Mouse (Mus musculus) CH12.LX (cell line): ENCODE measurements around the gene Gnptab. TPM values are rescaled to one million over a fixed set of nuclear protein-coding genes. Genes with fewer than 3 reads are reported as not detected.

ENCODE experiments used
- DNase-seq: peaks from one replicate; pipeline ENCODE4 v3.0.0-alpha.2; 2013; ENCODE audit errors: extremely low read depth
- H3K27ac ChIP-seq: 2 replicates; pipeline ENCODE4 v1.5.1; 2012; ENCODE audit warnings: low read depth, mild to moderate bottlenecking, control low read depth, moderate library complexity; ENCODE audit not compliant: insufficient read depth
- H3K27me3 ChIP-seq: replicated peaks from 2 replicates; pipeline ENCODE3; 2012; ENCODE audit warnings: inconsistent platforms
- H3K36me3 ChIP-seq, 2 experiments: replicated peaks in 1 of 2; 2 replicates each; pipeline versions ENCODE3 to v1.6.1; 2012; ENCODE audit warnings: inconsistent platforms in 1 of 2, low read length in 1 of 2, mild to moderate bottlenecking in 1 of 2, mixed read lengths in 1 of 2, moderate library complexity in 1 of 2; ENCODE audit not compliant: control insufficient read depth in 1 of 2, insufficient read depth in 1 of 2
- H3K4me1 ChIP-seq, 2 experiments: 2 replicates each; pipeline ENCODE4 v1.6.1; 2012; ENCODE audit warnings: inconsistent platforms in 1 of 2, moderate library complexity in 1 of 2; ENCODE audit not compliant: insufficient read depth in 2 of 2, control insufficient read depth in 1 of 2
- H3K4me2 ChIP-seq: 2 replicates; pipeline ENCODE4 v1.6.1; 2012; ENCODE audit warnings: low read depth, mild to moderate bottlenecking, control low read depth; ENCODE audit not compliant: poor library complexity, insufficient read depth, severe bottlenecking
- H3K4me3 ChIP-seq, 3 experiments: fragments of 150-350 bp in 1 of 3; sonication (generic) in 1 of 3; replicated peaks in 1 of 3; 2 replicates each; pipeline versions ENCODE3 to v1.5.1; 2011 to 2012; ENCODE audit warnings: low read depth in 2 of 3, low read length in 2 of 3, mild to moderate bottlenecking in 2 of 3, moderate library complexity in 2 of 3, control low read depth in 1 of 3, improper control_type of control experiment in 1 of 3, inconsistent platforms in 1 of 3, mixed read lengths in 1 of 3; ENCODE audit not compliant: poor library complexity in 1 of 3
- H3K79me2 ChIP-seq: replicated peaks from 2 replicates; pipeline ENCODE4 v1.6.1; 2012; ENCODE audit warnings: mild to moderate bottlenecking, moderate library complexity; ENCODE audit not compliant: control insufficient read depth, poor library complexity, insufficient read depth, severe bottlenecking; ENCODE audit errors: extremely low read depth
- H3K9ac ChIP-seq: 2 replicates; pipeline ENCODE4 v1.6.1; 2012; ENCODE audit warnings: low read depth, mild to moderate bottlenecking, control low read depth, moderate library complexity; ENCODE audit not compliant: insufficient read depth
- H3K9me3 ChIP-seq: replicated peaks from 2 replicates; pipeline ENCODE3; 2012; ENCODE audit warnings: low read length, inconsistent platforms, mixed read lengths
- BHLHE40 ChIP-seq: IDR thresholded peaks from 2 replicates; pipeline ENCODE4 v1.6.1; 2011; ENCODE audit warnings: mild to moderate bottlenecking, low read depth, low read length, improper control_type of control experiment
- CHD1 ChIP-seq: IDR thresholded peaks from 2 replicates; pipeline ENCODE4 v1.6.1; 2012; ENCODE audit warnings: low read depth, low read length, improper control_type of control experiment, inconsistent platforms
- CHD2 ChIP-seq: IDR thresholded peaks from 2 replicates; pipeline ENCODE4 v1.6.1; 2011; ENCODE audit warnings: low read length, improper control_type of control experiment
- CTCF ChIP-seq, 2 experiments: IDR thresholded peaks in 1 of 2; conservative IDR thresholded peaks in 1 of 2; 2 replicates each; pipeline ENCODE4 v1.5.1; 2011 to 2012; ENCODE audit warnings: low read depth in 2 of 2, low read length in 2 of 2, improper control_type of control experiment in 1 of 2, inconsistent platforms in 1 of 2, mild to moderate bottlenecking in 1 of 2, moderate library complexity in 1 of 2
- E2F4 ChIP-seq: IDR thresholded peaks from 2 replicates; pipeline ENCODE4 v1.6.1; 2011; ENCODE audit warnings: low read depth, low read length, improper control_type of control experiment; ENCODE audit not compliant: insufficient replicate concordance
- ETS1 ChIP-seq: conservative IDR thresholded peaks from 2 replicates; pipeline ENCODE4 v1.6.1; 2012; ENCODE audit warnings: low read depth, mild to moderate bottlenecking, inconsistent platforms, low read length, improper control_type of control experiment, moderate library complexity
- MAZ ChIP-seq: IDR thresholded peaks from 2 replicates; pipeline ENCODE4 v1.6.1; 2012; ENCODE audit warnings: low read depth, mild to moderate bottlenecking, inconsistent platforms, low read length, improper control_type of control experiment, moderate library complexity
- MEF2A ChIP-seq: IDR thresholded peaks from 2 replicates; pipeline ENCODE4 v1.6.1; 2014; ENCODE audit warnings: low read depth, mild to moderate bottlenecking, inconsistent platforms, low read length, improper control_type of control experiment, borderline replicate concordance
- MXI1 ChIP-seq: IDR thresholded peaks from 2 replicates; pipeline ENCODE4 v1.6.1; 2011; ENCODE audit warnings: mild to moderate bottlenecking, low read depth, low read length, improper control_type of control experiment
- NRF1 ChIP-seq: IDR thresholded peaks from 2 replicates; pipeline ENCODE4 v1.6.1; 2014; ENCODE audit warnings: low read depth, mild to moderate bottlenecking, inconsistent platforms, low read length, improper control_type of control experiment, moderate library complexity
- PAX5 ChIP-seq: IDR thresholded peaks from 2 replicates; pipeline ENCODE4 v1.6.1; 2012; ENCODE audit warnings: low read length, inconsistent platforms, mixed read lengths
- POLR2AphosphoS2 ChIP-seq: IDR thresholded peaks from 2 replicates; pipeline ENCODE4 v1.6.1; 2011; ENCODE audit warnings: low read depth, low read length, improper control_type of control experiment
- RCOR1 ChIP-seq: conservative IDR thresholded peaks from 2 replicates; pipeline ENCODE4 v1.6.1; 2012; ENCODE audit warnings: low read depth, mild to moderate bottlenecking, inconsistent platforms, low read length, improper control_type of control experiment
- SMC3 ChIP-seq: IDR thresholded peaks from 2 replicates; pipeline ENCODE4 v1.6.1; 2011; ENCODE audit warnings: low read depth, low read length, improper control_type of control experiment
- TCF12 ChIP-seq: IDR thresholded peaks from 2 replicates; pipeline ENCODE4 v1.6.1; 2014; ENCODE audit warnings: low read depth, mild to moderate bottlenecking, inconsistent platforms, low read length, improper control_type of control experiment
- USF2 ChIP-seq: conservative IDR thresholded peaks from 2 replicates; pipeline ENCODE4 v1.6.1; 2011; ENCODE audit warnings: low read depth, low read length, improper control_type of control experiment
- ZKSCAN1 ChIP-seq: IDR thresholded peaks from 2 replicates; pipeline ENCODE4 v1.6.1; 2012; ENCODE audit warnings: low read depth, inconsistent platforms, low read length, improper control_type of control experiment, borderline replicate concordance
- ZNF384 ChIP-seq: IDR thresholded peaks from 2 replicates; pipeline ENCODE4 v1.6.1; 2012; ENCODE audit warnings: low read depth, low read length, improper control_type of control experiment, inconsistent platforms
- dilution Hi-C: fragments of 300-500 bp; cut with MboI; formaldehyde crosslinking; loops from 2 replicates; pipeline ENCODE4 v1.14.3; 2020; ENCODE audit warnings: low sequenced_read_pairs; ENCODE audit not compliant: extremely low pct_unique_long_range_greater_than_20kb, extremely low pct_ligation_motif_present
- in situ Hi-C: fragments of 300-500 bp; cut with MboI; formaldehyde crosslinking; loops from 3 replicates; pipeline ENCODE4 v1.14.3; 2019; ENCODE audit warnings: low sequenced_read_pairs, low pct_ligation_motif_present, low pct_unique_long_range_greater_than_20kb, mixed read lengths
- polyA plus RNA-seq: library from polyadenylated mRNA; unstranded; fragments of >175 nt; gene quantifications from 2 replicates; pipeline ENCODE4 v1.2.1, GENCODE M21; 2012; ENCODE audit warnings: low read depth; ENCODE audit not compliant: insufficient read length
- total RNA-seq, 2 experiments: library from RNA; depleted of rRNA; stranded (reverse); fragments of 300-350 nt in 1 of 2; fragments of >200 nt in 1 of 2; gene quantifications; 2 replicates each; pipeline ENCODE4 v1.2.3; 2012 to 2014

The Gnptab gene
- total and polyA plus RNA-seq, 3 experiments: 13.2 to 38.2 (median 18.0) TPM

GRCm38 (mm10) chr10:88345899-88346401 lies 33.0 kb upstream of the Gnptab start:
- Histone ChIP-seq H3K4me2 (peak overlapping the region; percentile 88), H3K27ac (no peak overlapping the region), H3K27me3 (no peaks in the 10 kb centered on the region), H3K9me3 (no peaks in the 10 kb centered on the region), H3K4me3 (peak overlapping the region in 1 of 3 experiments; percentile 40), H3K79me2 (no peaks in the 10 kb centered on the region), H3K4me1 (0 out of 4 replicates have a peak, but pooled peaks cover 0 to 3% of the 10 kb centered on the region in 2 experiments), H3K36me3 (no peaks in the 10 kb centered on the region), H3K9ac (peak overlapping the region; percentile 12; the same call in 1 of the 2 replicates)
- no peak for DNase-seq
- in situ Hi-C loops: no loop called here
- TF ChIP-seq USF2: no peak
- TF ChIP-seq NRF1: no peak
- peak; percentile 50 for TF ChIP-seq ZKSCAN1
- dilution Hi-C loops: no loop called here

- Histone ChIP-seq H3K4me3 (peak overlapping the region in 1 of 3 experiments; percentile 40), H3K4me2 (peak overlapping the region; percentile 88), H3K36me3 (no peaks in the 10 kb centered on the region), H3K9me3 (no peaks in the 10 kb centered on the region), H3K4me1 (0 out of 4 replicates have a peak, but pooled peaks cover 0 to 3% of the 10 kb centered on the region in 2 experiments)
- in situ Hi-C loops: no loop called here
- no peak for TF ChIP-seq ETS1
- no peak for TF ChIP-seq CHD1
- no peak for TF ChIP-seq MEF2A
- no peak for TF ChIP-seq MAZ
- TF ChIP-seq BHLHE40: no peak
- TF ChIP-seq E2F4: no peak
- TF ChIP-seq ZNF384: no peak
- TF ChIP-seq CHD2: no peak
- TF ChIP-seq POLR2AphosphoS2: no peak
- TF ChIP-seq RCOR1: no peak
- TF ChIP-seq CTCF (conservative IDR thresholded peaks at IDR 0.05 in 1 of 2, IDR thresholded peaks at IDR 0.05 in 1 of 2; ENCODE audit: low read depth in 2 of 2, low read length in 2 of 2): no peak
- TF ChIP-seq MXI1: no peak
- TF ChIP-seq SMC3: no peak
- no peak for TF ChIP-seq TCF12
- TF ChIP-seq PAX5: no peak
- TF ChIP-seq, all 38 proteins: peak for 0
- no peak overlapping the region for H3K27ac ChIP-seq
- no peaks in the 10 kb centered on the region for H3K79me2 ChIP-seq
- no peaks in the 10 kb centered on the region for H3K27me3 ChIP-seq
- dilution Hi-C loops: no loop called here
- peak overlapping the region; percentile 12; the same call in 1 of the 2 replicates for H3K9ac ChIP-seq
- DNase-seq: no peak
Measured at GRCm38 (mm10) chr10:88346454-88347245, 32.3 kb upstream of the Gnptab start.
